Mouse (Mus musculus): ENCODE results near the gene Kif27. TPM values are rescaled to one million over a fixed set of nuclear protein-coding genes. Genes with fewer than 3 reads are reported as not detected.
"Not testable (repeated sequence)": the region's sequence is repeated elsewhere in the genome, so short reads cannot be mapped to it uniquely, and the experiment has no call there.

Gene Kif27
- polyA plus RNA-seq, 1 experiment from 2014 or later = 0.86 TPM

DNA sequence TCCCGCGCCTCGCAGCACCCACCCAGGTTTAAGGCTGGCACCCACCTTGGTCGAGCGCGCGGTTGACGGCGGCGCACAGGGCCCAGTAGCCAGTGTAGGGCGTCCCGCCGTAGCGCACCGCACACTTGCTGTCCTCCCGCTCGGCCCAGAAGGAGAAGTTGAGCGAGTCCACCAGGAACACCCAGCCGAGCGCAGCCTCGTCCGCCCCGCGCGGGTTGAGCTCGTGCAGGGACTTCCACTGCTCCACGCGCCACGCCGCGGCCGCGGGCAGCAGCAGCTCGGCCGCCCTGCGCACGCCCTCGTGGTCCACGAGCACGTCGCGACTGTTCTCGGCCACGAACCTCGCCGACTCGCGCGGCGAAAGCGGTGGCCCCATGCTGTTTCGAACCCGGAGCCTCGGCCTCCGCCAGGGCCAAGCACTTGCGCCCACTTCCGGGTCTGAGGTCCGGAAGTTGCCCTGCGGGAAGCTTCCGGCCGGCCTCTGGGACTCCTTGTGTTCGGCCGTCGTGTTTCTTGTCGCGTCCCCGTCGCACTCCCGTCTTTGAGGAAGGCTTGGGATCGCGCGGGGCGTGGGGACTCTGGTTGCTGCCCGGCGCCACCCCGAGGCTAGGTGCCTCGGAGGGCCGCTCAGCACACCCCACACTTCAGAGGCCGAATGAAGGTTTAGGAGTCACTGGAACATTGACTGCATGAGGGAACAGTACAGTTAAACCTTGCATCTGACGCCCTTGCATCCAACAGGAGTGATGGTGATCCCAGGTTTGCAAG, 26.0 kb upstream of the Kif27 start, which contains the start of gene 2210016F16Rik:
Gene 2210016F16Rik (minus strand): TSS at position 447 of the 768 bp plus-strand sequence.
- H3K4me1 ChIP-seq = peaks cover 14% of the 10 kb centered on the region
- peaks cover 37% of the 10 kb centered on the region for H3K36me3 ChIP-seq (replicated peaks)
- DNase-seq (ENCODE audit: low spot score) = peak; percentile 79
- peak within 1 kb of the TSS; percentile 86 for H3K27ac ChIP-seq (replicated peaks)
- peak within 1 kb of the TSS; percentile 84 for H3K4me3 ChIP-seq
- H3K9me3 ChIP-seq = peaks cover 18% of the 10 kb centered on the region
- no peaks in the 10 kb centered on the region for H3K27me3 ChIP-seq (replicated peaks; ENCODE audit: low read depth, poor library complexity, severe bottlenecking)
- 3% methylated on average over 80 of the region's 80 CpGs for WGBS

DNA sequence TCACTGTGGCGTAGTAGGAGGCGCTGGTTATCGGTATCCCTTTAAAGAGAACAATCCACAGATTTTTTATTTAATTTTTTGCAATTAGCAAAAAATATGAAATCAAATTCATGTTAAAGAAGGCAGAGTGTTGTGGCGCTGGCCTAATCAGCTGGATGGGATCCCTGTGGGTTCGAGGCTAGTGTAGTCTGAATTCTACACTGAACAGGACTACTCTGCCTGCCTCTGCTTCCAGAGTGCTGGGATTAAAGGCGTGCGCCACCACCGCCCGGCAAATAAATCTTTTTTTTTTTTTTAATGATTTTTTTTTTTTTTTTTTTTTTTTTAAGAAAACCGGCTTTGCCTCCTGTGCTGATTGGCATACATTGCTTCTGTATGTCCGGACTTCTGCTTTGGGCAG, 25.4 kb upstream of the Kif27 start:
- 61% methylated on average over 11 of the region's 11 CpGs for WGBS
- Histone ChIP-seq H3K27me3 (replicated peaks; ENCODE audit: low read depth, poor library complexity, severe bottlenecking) (no peaks in the 10 kb centered on the region), H3K27ac (replicated peaks) (peak overlapping the region; percentile 86; the same call in 1 of the 2 replicates)

DNA sequence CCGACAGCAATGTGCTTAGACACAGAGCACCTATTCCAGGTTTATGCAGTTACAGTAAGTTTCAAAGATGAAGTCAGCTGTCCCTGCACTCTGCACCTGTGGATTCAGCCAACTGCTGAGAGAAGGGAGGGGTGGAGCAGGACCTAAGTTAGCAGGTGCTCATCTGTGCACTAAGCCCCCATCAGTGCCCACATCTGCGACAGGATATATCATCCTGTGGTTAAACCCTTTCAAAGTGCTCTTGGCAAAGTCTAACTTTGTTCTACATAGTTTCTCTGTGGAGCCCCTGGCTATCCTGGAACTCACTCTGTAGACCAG, 14.2 kb upstream of the Kif27 start:
- no peak overlapping the region for H3K27ac ChIP-seq (replicated peaks)
- no peaks in the 10 kb centered on the region for H3K27me3 ChIP-seq (replicated peaks; ENCODE audit: low read depth, poor library complexity, severe bottlenecking)
- H3K4me3 ChIP-seq = no peak overlapping the region
- H3K36me3 ChIP-seq (replicated peaks) = no peaks in the 10 kb centered on the region
- no peak for DNase-seq (ENCODE audit: low spot score)
- 92% methylated on average over 2 of the region's 2 CpGs for WGBS
- H3K4me1 ChIP-seq = no peaks in the 10 kb centered on the region
- peaks cover 13% of the 10 kb centered on the region; the same call in 1 of the 2 replicates for H3K9me3 ChIP-seq

More for the DNA sequence above, 25.4 kb upstream of the Kif27 start:
- peaks cover 38% of the 10 kb centered on the region for H3K36me3 ChIP-seq (replicated peaks)
- DNase-seq (ENCODE audit: low spot score) = no peak
- peak overlapping the region; percentile 84 for H3K4me3 ChIP-seq
- H3K9me3 ChIP-seq = peaks cover 22% of the 10 kb centered on the region
- H3K4me1 ChIP-seq = peaks cover 14% of the 10 kb centered on the region

DNA sequence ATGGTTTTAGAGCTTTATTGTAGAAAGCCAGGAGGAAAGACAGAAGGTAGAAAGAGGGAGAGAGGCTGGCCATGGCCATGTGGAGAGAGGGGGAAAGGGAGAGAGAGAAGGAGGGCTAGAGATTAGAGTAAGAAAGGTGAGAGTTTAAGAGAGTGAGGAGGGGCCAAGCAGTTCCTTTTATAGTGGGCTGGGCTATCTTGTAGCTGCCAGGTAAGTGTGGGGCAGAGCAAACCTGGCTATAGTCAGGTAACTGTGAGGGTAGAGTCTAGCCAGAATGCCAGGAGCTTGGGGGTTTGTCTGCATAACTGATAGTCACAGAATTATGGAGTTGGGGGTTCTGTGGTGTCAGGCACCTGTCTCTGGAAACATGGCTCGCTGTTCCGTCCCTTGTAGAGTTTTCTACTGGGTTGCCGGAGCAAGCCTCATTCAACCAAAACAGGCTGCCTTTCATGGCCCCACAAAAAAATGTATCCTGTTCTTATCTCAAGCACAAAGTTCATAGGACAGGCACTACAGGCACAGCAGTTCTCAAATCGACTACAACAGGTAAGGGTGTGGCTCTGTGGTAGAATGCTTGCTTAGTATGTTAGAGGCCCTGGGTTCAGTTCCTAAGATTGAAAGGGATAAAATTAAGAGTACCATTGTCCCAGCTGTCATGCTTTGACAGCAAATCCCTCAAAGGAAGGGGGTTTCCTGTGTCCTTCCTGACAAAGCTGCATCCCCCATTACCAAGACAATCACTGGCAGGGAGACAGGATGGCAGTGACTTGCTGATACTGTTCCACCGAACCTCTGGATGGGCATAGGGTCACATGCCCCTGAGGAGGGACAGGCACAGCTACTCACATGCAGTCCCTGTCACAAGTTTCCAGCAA, 13.6 kb upstream of the Kif27 start:
- DNase-seq (ENCODE audit: low spot score) = no peak
- Histone ChIP-seq H3K9me3 (peaks cover 13% of the 10 kb centered on the region; the same call in 1 of the 2 replicates), H3K4me1 (no peaks in the 10 kb centered on the region), H3K27ac (replicated peaks) (no peak overlapping the region), H3K4me3 (no peak overlapping the region), H3K36me3 (replicated peaks) (no peaks in the 10 kb centered on the region), H3K27me3 (replicated peaks; ENCODE audit: low read depth, poor library complexity, severe bottlenecking) (no peaks in the 10 kb centered on the region)
- 87% methylated on average over 5 of the region's 5 CpGs for WGBS

DNA sequence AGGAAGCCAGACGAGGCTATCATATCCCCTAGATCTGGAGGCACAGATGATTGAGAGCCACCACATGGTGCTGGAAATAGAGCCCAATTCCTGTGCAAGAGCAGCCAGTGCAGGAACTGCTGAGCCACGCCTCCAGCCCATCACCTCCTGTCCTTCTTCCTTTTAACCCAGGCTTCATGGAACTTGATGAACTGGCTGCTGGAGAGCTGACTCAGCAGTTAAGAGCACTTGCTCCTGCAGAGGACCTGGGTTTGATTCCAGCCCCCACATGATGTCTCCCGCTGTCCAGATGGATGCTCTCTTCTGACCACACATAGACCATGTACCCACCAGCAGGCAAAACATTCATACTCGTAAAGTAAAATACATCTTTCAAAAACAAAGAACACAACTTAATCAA, 9.9 kb upstream of the Kif27 start:
- H3K36me3 ChIP-seq (replicated peaks) = no peaks in the 10 kb centered on the region
- no peak overlapping the region for H3K4me3 ChIP-seq
- no peak overlapping the region for H3K27ac ChIP-seq (replicated peaks)
- H3K27me3 ChIP-seq (replicated peaks; ENCODE audit: low read depth, poor library complexity, severe bottlenecking) = no peaks in the 10 kb centered on the region
- no peaks in the 10 kb centered on the region for H3K4me1 ChIP-seq
- 77% methylated on average over 4 of the region's 4 CpGs for WGBS
- H3K9me3 ChIP-seq = no peaks in the 10 kb centered on the region
- no peak for DNase-seq (ENCODE audit: low spot score)

DNA sequence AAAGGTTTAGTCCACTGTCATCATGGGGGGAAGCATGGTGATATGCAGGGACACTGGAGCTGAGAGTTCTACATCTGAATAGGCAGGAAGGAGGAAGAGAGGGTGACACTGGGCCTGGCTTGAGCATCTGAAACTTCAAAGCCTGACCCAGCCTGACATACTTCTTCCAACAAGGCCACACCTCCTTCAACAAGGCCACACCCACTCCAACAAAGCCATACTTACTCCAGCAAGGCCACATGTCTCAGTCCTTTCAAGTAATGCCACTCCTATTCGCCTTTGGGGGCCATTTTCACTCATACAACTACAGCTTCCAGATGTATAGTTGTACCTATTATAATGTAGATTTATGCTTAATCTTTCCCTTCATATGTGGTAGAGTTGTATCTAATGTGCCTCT, 8.7 kb upstream of the Kif27 start:
- H3K4me1 ChIP-seq = no peaks in the 10 kb centered on the region
- no peaks in the 10 kb centered on the region for H3K9me3 ChIP-seq
- H3K4me3 ChIP-seq = no peak overlapping the region
- no peak overlapping the region for H3K27ac ChIP-seq (replicated peaks)
- H3K27me3 ChIP-seq (replicated peaks; ENCODE audit: low read depth, poor library complexity, severe bottlenecking) = no peaks in the 10 kb centered on the region
- no peak for DNase-seq (ENCODE audit: low spot score)
- 59% methylated on average over 1 of the region's 1 CpGs for WGBS
- no peaks in the 10 kb centered on the region for H3K36me3 ChIP-seq (replicated peaks)

DNA sequence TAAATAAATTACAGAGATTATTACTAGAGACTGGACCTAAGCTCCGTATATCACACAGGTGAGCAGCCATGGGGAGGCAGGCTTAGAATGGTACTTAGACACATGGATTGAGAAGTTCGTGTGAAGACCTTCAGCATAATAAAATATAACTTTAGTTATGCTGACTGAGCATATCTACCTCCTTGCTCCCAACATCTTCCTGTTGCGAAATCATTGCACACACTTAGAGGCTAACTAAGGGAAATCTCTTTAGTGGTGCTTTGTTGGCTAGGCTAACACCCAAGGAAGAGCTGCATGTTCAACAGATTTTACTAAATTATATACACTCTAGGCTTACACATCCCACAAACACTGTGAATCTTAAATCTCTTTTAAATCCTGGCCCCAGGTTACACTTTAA, 7.5 kb upstream of the Kif27 start:
- no peaks in the 10 kb centered on the region for H3K36me3 ChIP-seq (replicated peaks)
- H3K4me1 ChIP-seq = no peaks in the 10 kb centered on the region
- no peak overlapping the region for H3K27ac ChIP-seq (replicated peaks)
- no peaks in the 10 kb centered on the region for H3K27me3 ChIP-seq (replicated peaks; ENCODE audit: low read depth, poor library complexity, severe bottlenecking)
- no peaks in the 10 kb centered on the region for H3K9me3 ChIP-seq
- WGBS = 91% methylated on average over 3 of the region's 3 CpGs
- DNase-seq (ENCODE audit: low spot score) = no peak
- no peak overlapping the region for H3K4me3 ChIP-seq

DNA sequence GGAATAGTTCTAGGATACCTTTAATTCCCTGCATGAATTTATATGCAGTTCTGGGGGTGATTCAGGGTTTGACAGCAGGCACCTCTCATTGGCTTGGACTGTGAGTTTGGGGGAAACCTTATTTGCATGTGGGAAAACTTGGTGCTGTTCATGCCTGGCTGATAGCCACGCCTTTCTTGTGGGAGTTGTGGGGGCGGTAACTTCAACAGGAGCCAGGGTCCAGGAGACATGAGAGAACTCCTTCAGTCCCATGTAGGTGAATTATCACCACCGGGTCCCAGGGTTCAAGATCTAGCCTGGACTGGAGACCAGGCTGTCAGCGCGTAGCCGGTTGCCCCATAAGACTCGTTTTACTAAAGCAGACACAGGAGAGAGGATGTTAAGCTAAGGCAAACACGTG, 6.3 kb upstream of the Kif27 start:
- H3K4me3 ChIP-seq; H3K36me3 ChIP-seq (replicated peaks); DNase-seq (ENCODE audit: low spot score); H3K9me3 ChIP-seq; H3K27ac ChIP-seq (replicated peaks); H3K4me1 ChIP-seq; H3K27me3 ChIP-seq (replicated peaks; ENCODE audit: low read depth, poor library complexity, severe bottlenecking): not testable (repeated sequence)
- WGBS = 85% methylated on average over 8 of the region's 8 CpGs

DNA sequence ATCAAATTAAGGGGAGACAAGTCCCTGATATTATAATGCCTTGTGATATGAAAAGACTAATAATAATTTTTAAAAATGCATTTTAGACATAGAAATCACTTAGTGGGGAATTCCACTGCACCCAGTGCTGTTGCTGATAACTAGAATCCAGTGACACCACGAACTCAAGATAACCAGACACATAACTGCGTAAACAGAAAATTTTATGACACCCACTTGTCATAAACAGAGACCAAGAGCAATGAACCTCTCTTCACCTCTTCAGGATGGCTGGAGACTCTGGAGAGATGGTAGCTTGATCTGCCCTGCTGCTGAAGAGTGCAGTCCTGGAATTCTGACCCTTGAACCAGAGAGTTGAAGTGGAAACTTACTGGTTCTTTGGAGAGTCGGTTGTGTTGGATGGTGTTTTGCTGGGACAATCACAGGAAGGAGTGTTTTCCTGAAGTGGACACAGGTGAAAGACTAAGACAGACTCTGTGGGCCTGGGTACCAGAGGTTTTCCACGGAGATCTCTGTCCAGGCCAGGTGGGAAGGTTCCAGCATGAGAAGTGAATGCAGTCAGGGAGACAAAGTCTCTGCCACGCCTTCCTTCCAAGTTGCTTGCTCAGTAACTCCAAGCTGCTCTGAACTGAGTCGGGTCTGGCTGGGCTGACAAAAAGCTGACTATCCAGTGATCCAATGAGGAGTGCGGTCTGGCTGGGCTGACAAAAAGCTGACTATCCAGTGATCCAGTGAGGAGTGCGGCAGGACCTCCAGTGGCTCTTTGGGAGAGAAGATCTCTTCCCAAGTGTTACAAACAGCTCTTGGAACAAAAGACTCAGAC, 5.6 kb upstream of the Kif27 start:
- Histone ChIP-seq H3K4me3 (no peak overlapping the region), H3K27me3 (replicated peaks; ENCODE audit: low read depth, poor library complexity, severe bottlenecking) (no peaks in the 10 kb centered on the region), H3K27ac (replicated peaks) (no peak overlapping the region), H3K9me3 (no peaks in the 10 kb centered on the region), H3K4me1 (no peaks in the 10 kb centered on the region), H3K36me3 (replicated peaks) (no peaks in the 10 kb centered on the region)
- DNase-seq (ENCODE audit: low spot score) = no peak
- WGBS = 82% methylated on average over 8 of the region's 8 CpGs

DNA sequence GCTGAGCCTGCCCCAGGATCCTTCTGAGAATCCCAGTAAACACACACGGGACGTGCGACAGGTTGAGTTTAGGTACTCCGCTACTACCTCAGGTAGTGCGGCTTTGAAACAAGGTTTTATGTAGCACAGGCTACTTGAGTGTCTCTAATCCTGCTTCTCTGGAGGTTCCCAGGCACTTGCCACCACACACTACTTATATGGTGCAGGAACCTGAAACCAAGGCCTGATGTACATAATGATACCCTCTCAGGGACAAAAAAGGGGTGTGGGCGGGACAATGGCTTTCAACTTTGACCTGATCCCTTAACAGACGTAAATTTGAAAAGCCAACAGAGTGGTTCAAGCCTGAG, 357 bp upstream of the Kif27 start:
- peaks cover 12% of the 10 kb centered on the region for H3K4me1 ChIP-seq
- H3K27me3 ChIP-seq (replicated peaks; ENCODE audit: low read depth, poor library complexity, severe bottlenecking) = peaks cover 17% of the 10 kb centered on the region
- H3K36me3 ChIP-seq (replicated peaks) = no peaks in the 10 kb centered on the region
- peak overlapping the region; percentile 82; the same call in 1 of the 2 replicates for H3K27ac ChIP-seq (replicated peaks)
- no peaks in the 10 kb centered on the region for H3K9me3 ChIP-seq
- H3K4me3 ChIP-seq = peak overlapping the region; percentile 83
- DNase-seq (ENCODE audit: low spot score) = no peak
- 3% methylated on average over 7 of the region's 7 CpGs for WGBS

DNA sequence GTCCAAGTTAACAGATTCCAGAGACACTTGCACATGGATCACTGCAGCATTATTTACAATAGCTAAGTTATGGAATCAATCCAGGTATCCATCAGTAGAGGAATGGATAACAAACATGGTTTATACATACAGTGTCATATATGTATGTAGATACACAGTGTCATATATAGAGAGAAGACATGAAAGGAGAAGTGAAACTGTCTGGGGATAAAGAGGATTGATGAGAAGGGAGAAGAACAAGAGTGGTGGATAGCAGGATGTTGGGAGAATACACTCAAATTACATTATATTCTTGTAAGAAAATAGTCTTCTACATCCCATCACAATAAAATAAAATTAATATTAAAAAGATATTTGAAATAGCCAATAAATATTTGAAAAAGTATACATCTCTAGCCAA, 5.9 kb downstream of the Kif27 start:
- H3K36me3 ChIP-seq (replicated peaks) = no peaks in the 10 kb centered on the region
- DNase-seq (ENCODE audit: low spot score) = no peak

DNA sequence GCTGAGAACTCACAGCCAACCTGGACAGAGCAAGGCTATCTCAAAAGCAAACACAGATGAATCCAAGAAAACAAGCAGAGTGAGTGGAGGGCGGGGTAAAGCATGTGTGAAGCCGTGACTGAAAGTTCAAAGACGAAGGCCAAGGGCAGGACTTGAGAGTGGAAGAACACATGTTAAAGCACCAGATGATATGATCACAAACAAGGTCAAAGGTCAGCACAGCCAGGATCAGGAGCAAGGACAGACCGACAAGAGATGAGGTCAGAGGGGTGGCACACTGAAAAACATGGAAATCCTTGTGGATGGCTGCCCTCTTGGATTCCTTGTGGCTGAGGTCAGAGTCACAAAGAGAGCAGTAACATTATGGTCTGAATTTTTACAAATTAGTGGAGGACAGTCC, 8.3 kb downstream of the Kif27 start:
- WGBS = 53% methylated on average over 4 of the region's 4 CpGs
- 0 out of 2 replicates have a peak, but pooled peaks cover 3% of the 10 kb centered on the region for H3K4me1 ChIP-seq
- no peaks in the 10 kb centered on the region for H3K27me3 ChIP-seq (replicated peaks; ENCODE audit: low read depth, poor library complexity, severe bottlenecking)
- no peak overlapping the region for H3K4me3 ChIP-seq
- no peak for DNase-seq (ENCODE audit: low spot score)
- H3K36me3 ChIP-seq (replicated peaks) = no peaks in the 10 kb centered on the region
- no peak overlapping the region for H3K27ac ChIP-seq (replicated peaks)
- H3K9me3 ChIP-seq = no peaks in the 10 kb centered on the region

More for the DNA sequence above, 5.9 kb downstream of the Kif27 start:
- no peak overlapping the region for H3K27ac ChIP-seq (replicated peaks)
- 0 out of 2 replicates have a peak, but pooled peaks cover 3% of the 10 kb centered on the region for H3K4me1 ChIP-seq
- H3K9me3 ChIP-seq = no peaks in the 10 kb centered on the region
- no peak overlapping the region for H3K4me3 ChIP-seq
- H3K27me3 ChIP-seq (replicated peaks; ENCODE audit: low read depth, poor library complexity, severe bottlenecking) = peaks cover 14% of the 10 kb centered on the region
